Mouse (Mus musculus): ENCODE measurements around the gene Vmn1r116. TPM values are rescaled to one million over a fixed set of nuclear protein-coding genes. Genes with fewer than 3 reads are reported as not detected.
"Not testable (repeated sequence)": the region's sequence is repeated elsewhere in the genome, so short reads cannot be mapped to it uniquely, and the experiment has no call there.

The Vmn1r116 gene
- polyA plus RNA-seq (2015; fragmentation: Nextera tagmentation; extraction: Ambion mirVana) = not detected in 2 replicates

GRCm38 (mm10) chr7:20871956-20872355 is at the start of gene Vmn1r116:
TSS of gene Vmn1r116 (plus strand) at chr7:20872256.
- WGBS = 79% methylated on average over 3 of the region's 3 CpGs
- H3K27me3 ChIP-seq; H3K4me1 ChIP-seq; ATAC-seq (replicated peaks; ENCODE audit: low FRiP score); H3K36me3 ChIP-seq; H3K4me3 ChIP-seq (replicated peaks); H3K9ac ChIP-seq; H3K27ac ChIP-seq; H3K9me3 ChIP-seq (replicated peaks); H3K4me2 ChIP-seq: not testable (repeated sequence)

- not testable (repeated sequence) for H3K9me3 ChIP-seq (replicated peaks); H3K27me3 ChIP-seq; ATAC-seq (replicated peaks; ENCODE audit: low FRiP score); H3K4me1 ChIP-seq; H3K9ac ChIP-seq; H3K4me3 ChIP-seq (replicated peaks); H3K27ac ChIP-seq; H3K4me2 ChIP-seq; H3K36me3 ChIP-seq
- 80% methylated on average over 1 of the region's 3 CpGs for WGBS
These were observed 27.2 kb upstream of the Vmn1r116 start, which contains the start of gene Vmn1r115 for GRCm38 (mm10) chr7:20844885-20845284. TSS of gene Vmn1r115 (minus strand) at chr7:20844985.

GRCm38 (mm10) chr7:20884021-20884420 is 12.0 kb downstream of the Vmn1r116 start, which contains the start of gene Vmn1r117:
TSS of gene Vmn1r117 (minus strand) at chr7:20884121.
- not testable (repeated sequence) for H3K27me3 ChIP-seq; H3K9me3 ChIP-seq (replicated peaks); H3K36me3 ChIP-seq; H3K9ac ChIP-seq; H3K4me3 ChIP-seq (replicated peaks); H3K27ac ChIP-seq; H3K4me1 ChIP-seq; H3K4me2 ChIP-seq; ATAC-seq (replicated peaks; ENCODE audit: low FRiP score)
- WGBS = no CpG with 5 or more reads among the region's 2 CpGs

- not testable (repeated sequence) for H3K9ac ChIP-seq; H3K27me3 ChIP-seq; H3K36me3 ChIP-seq; H3K4me1 ChIP-seq; ATAC-seq (replicated peaks; ENCODE audit: low FRiP score); H3K9me3 ChIP-seq (replicated peaks); H3K4me3 ChIP-seq (replicated peaks); H3K27ac ChIP-seq; H3K4me2 ChIP-seq
- WGBS = no CpG with 5 or more reads among the region's 2 CpGs
These were observed 40.2 kb downstream of the Vmn1r116 start, which contains the start of gene Vmn1r118 for GRCm38 (mm10) chr7:20912247-20912646. TSS of gene Vmn1r118 (minus strand) at chr7:20912347.

Other genes with a start within 250 kb of the Vmn1r116 start
- not detected in 2 replicates for gene Vmn1r107, start 203.3 kb upstream of the Vmn1r116 start, polyA plus RNA-seq (2015; fragmentation: Nextera tagmentation; extraction: Ambion mirVana)
- gene Vmn1r111, start 169.0 kb upstream of the Vmn1r116 start, polyA plus RNA-seq (2015; fragmentation: Nextera tagmentation; extraction: Ambion mirVana) = not detected in 2 replicates
- not detected in 2 replicates for gene Gm10668, start 141.6 kb upstream of the Vmn1r116 start, polyA plus RNA-seq (2015; fragmentation: Nextera tagmentation; extraction: Ambion mirVana)
- not detected in 2 replicates for gene Vmn1r112, start 101.1 kb upstream of the Vmn1r116 start, polyA plus RNA-seq (2015; fragmentation: Nextera tagmentation; extraction: Ambion mirVana)
- gene Vmn1r113, start 85.0 kb upstream of the Vmn1r116 start, polyA plus RNA-seq (2015; fragmentation: Nextera tagmentation; extraction: Ambion mirVana) = not detected in 2 replicates
- gene Vmn1r114, start 60.1 kb upstream of the Vmn1r116 start, polyA plus RNA-seq (2015; fragmentation: Nextera tagmentation; extraction: Ambion mirVana) = not detected in 2 replicates
- gene Vmn1r115, start 27.3 kb upstream of the Vmn1r116 start, polyA plus RNA-seq (2015; fragmentation: Nextera tagmentation; extraction: Ambion mirVana) = not detected in 2 replicates
- gene Vmn1r117, start 11.9 kb downstream of the Vmn1r116 start, polyA plus RNA-seq (2015; fragmentation: Nextera tagmentation; extraction: Ambion mirVana) = not detected in 2 replicates
- not detected in 2 replicates for gene Vmn1r118, start 40.1 kb downstream of the Vmn1r116 start, polyA plus RNA-seq (2015; fragmentation: Nextera tagmentation; extraction: Ambion mirVana)
- not detected in 2 replicates for gene Vmn1r119, start 140.2 kb downstream of the Vmn1r116 start, polyA plus RNA-seq (2015; fragmentation: Nextera tagmentation; extraction: Ambion mirVana)
- not detected in 2 replicates for gene Vmn1r120, start 181.5 kb downstream of the Vmn1r116 start, polyA plus RNA-seq (2015; fragmentation: Nextera tagmentation; extraction: Ambion mirVana)
- gene Vmn1r121, start 226.3 kb downstream of the Vmn1r116 start, polyA plus RNA-seq (2015; fragmentation: Nextera tagmentation; extraction: Ambion mirVana) = not detected in 2 replicates

All from kidney, embryonic 15.5 days (tissue).